Mouse (Mus musculus): Measurements from ENCODE around the gene Lrig2. TPM values are rescaled to one million over a fixed set of nuclear protein-coding genes. Genes with fewer than 3 reads are reported as not detected.

Gene Lrig2
- polyA plus RNA-seq, 1 experiment from 2014 or later = 25.7 TPM

GRCm38 (mm10) chr3:104399296-104400045 is 112.2 kb downstream of the Lrig2 start:
- Histone ChIP-seq H3K27me3 (ENCODE audit: control insufficient read depth, insufficient read depth, low read length) (no peaks in the 10 kb centered on the region), H3K9me3 (replicated peaks; ENCODE audit: control insufficient read depth, low read length) (no peaks in the 10 kb centered on the region), H3K4me2 (ENCODE audit: low read depth, low read length) (no peak overlapping the region), H3K27ac (replicated peaks; ENCODE audit: low read depth, low read length) (no peak overlapping the region), H3K4me3 (ENCODE audit: low read depth, low read length) (no peak overlapping the region), H3K36me3 (replicated peaks; ENCODE audit: control insufficient read depth, insufficient read depth, low read depth, low read length) (no peaks in the 10 kb centered on the region), H3K4me1 (ENCODE audit: control insufficient read depth, insufficient read depth, low read length) (no peaks in the 10 kb centered on the region), H3K9ac (replicated peaks; ENCODE audit: low read length) (no peak overlapping the region)
- WGBS = 76% methylated on average over 10 of the region's 10 CpGs
- no peak for ATAC-seq (replicated peaks; ENCODE audit: insufficient number of reproducible peaks, low FRiP score, low TSS enrichment, low read depth)
- no peak for DNase-seq (ENCODE audit: low spot score)

- Histone ChIP-seq H3K9ac (replicated peaks; ENCODE audit: low read length) (no peak overlapping the region), H3K4me1 (ENCODE audit: control insufficient read depth, insufficient read depth, low read length) (no peaks in the 10 kb centered on the region), H3K4me3 (ENCODE audit: low read depth, low read length) (no peak overlapping the region), H3K9me3 (replicated peaks; ENCODE audit: control insufficient read depth, low read length) (no peaks in the 10 kb centered on the region), H3K36me3 (replicated peaks; ENCODE audit: control insufficient read depth, insufficient read depth, low read depth, low read length) (no peaks in the 10 kb centered on the region), H3K27ac (replicated peaks; ENCODE audit: low read depth, low read length) (no peak overlapping the region), H3K4me2 (ENCODE audit: low read depth, low read length) (no peak overlapping the region), H3K27me3 (ENCODE audit: control insufficient read depth, insufficient read depth, low read length) (no peaks in the 10 kb centered on the region)
- ATAC-seq (replicated peaks; ENCODE audit: insufficient number of reproducible peaks, low FRiP score, low TSS enrichment, low read depth) = no peak
- 79% methylated on average over 9 of the region's 9 CpGs for WGBS
- no peak for DNase-seq (ENCODE audit: low spot score)
Observed at GRCm38 (mm10) chr3:104397316-104397715, 114.4 kb downstream of the Lrig2 start.

GRCm38 (mm10) chr3:104396736-104397081 is 115.0 kb downstream of the Lrig2 start:
- H3K27me3 ChIP-seq (ENCODE audit: control insufficient read depth, insufficient read depth, low read length) = no peaks in the 10 kb centered on the region
- H3K4me1 ChIP-seq (ENCODE audit: control insufficient read depth, insufficient read depth, low read length) = no peaks in the 10 kb centered on the region
- no peak for DNase-seq (ENCODE audit: low spot score)
- no peak overlapping the region for H3K4me2 ChIP-seq (ENCODE audit: low read depth, low read length)
- H3K9me3 ChIP-seq (replicated peaks; ENCODE audit: control insufficient read depth, low read length) = no peaks in the 10 kb centered on the region
- no peak overlapping the region for H3K27ac ChIP-seq (replicated peaks; ENCODE audit: low read depth, low read length)
- H3K36me3 ChIP-seq (replicated peaks; ENCODE audit: control insufficient read depth, insufficient read depth, low read depth, low read length) = no peaks in the 10 kb centered on the region
- no peak for ATAC-seq (replicated peaks; ENCODE audit: insufficient number of reproducible peaks, low FRiP score, low TSS enrichment, low read depth)
- WGBS = 51% methylated on average over 3 of the region's 3 CpGs
- no peak overlapping the region for H3K4me3 ChIP-seq (ENCODE audit: low read depth, low read length)
- no peak overlapping the region for H3K9ac ChIP-seq (replicated peaks; ENCODE audit: low read length)

GRCm38 (mm10) chr3:104396067-104396735 is 115.5 kb downstream of the Lrig2 start:
- H3K27me3 ChIP-seq (ENCODE audit: control insufficient read depth, insufficient read depth, low read length) = no peaks in the 10 kb centered on the region
- no peak overlapping the region for H3K27ac ChIP-seq (replicated peaks; ENCODE audit: low read depth, low read length)
- no peaks in the 10 kb centered on the region for H3K36me3 ChIP-seq (replicated peaks; ENCODE audit: control insufficient read depth, insufficient read depth, low read depth, low read length)
- WGBS = 60% methylated on average over 11 of the region's 11 CpGs
- H3K4me3 ChIP-seq (ENCODE audit: low read depth, low read length) = no peak overlapping the region
- ATAC-seq (replicated peaks; ENCODE audit: insufficient number of reproducible peaks, low FRiP score, low TSS enrichment, low read depth) (no peak; the same call in 1 of the 2 replicates), DNase-seq (ENCODE audit: low spot score) (no peak)
- H3K4me1 ChIP-seq (ENCODE audit: control insufficient read depth, insufficient read depth, low read length) = no peaks in the 10 kb centered on the region
- H3K9ac ChIP-seq (replicated peaks; ENCODE audit: low read length) = no peak overlapping the region
- no peaks in the 10 kb centered on the region for H3K9me3 ChIP-seq (replicated peaks; ENCODE audit: control insufficient read depth, low read length)
- H3K4me2 ChIP-seq (ENCODE audit: low read depth, low read length) = no peak overlapping the region

GRCm38 (mm10) chr3:104390072-104390471 is 121.6 kb downstream of the Lrig2 start:
- no peaks in the 10 kb centered on the region for H3K9me3 ChIP-seq (replicated peaks; ENCODE audit: control insufficient read depth, low read length)
- ATAC-seq (replicated peaks; ENCODE audit: insufficient number of reproducible peaks, low FRiP score, low TSS enrichment, low read depth) (no peak), DNase-seq (ENCODE audit: low spot score) (no peak)
- H3K4me3 ChIP-seq (ENCODE audit: low read depth, low read length) = no peak overlapping the region
- H3K27ac ChIP-seq (replicated peaks; ENCODE audit: low read depth, low read length) = no peak overlapping the region
- no peaks in the 10 kb centered on the region for H3K36me3 ChIP-seq (replicated peaks; ENCODE audit: control insufficient read depth, insufficient read depth, low read depth, low read length)
- H3K27me3 ChIP-seq (ENCODE audit: control insufficient read depth, insufficient read depth, low read length) = no peaks in the 10 kb centered on the region
- no peak overlapping the region for H3K9ac ChIP-seq (replicated peaks; ENCODE audit: low read length)
- WGBS = 77% methylated on average over 10 of the region's 10 CpGs
- H3K4me2 ChIP-seq (ENCODE audit: low read depth, low read length) = no peak overlapping the region
- H3K4me1 ChIP-seq (ENCODE audit: control insufficient read depth, insufficient read depth, low read length) = no peaks in the 10 kb centered on the region

- no peaks in the 10 kb centered on the region for H3K9me3 ChIP-seq (replicated peaks; ENCODE audit: control insufficient read depth, low read length)
- DNase-seq (ENCODE audit: low spot score) (no peak), ATAC-seq (replicated peaks; ENCODE audit: insufficient number of reproducible peaks, low FRiP score, low TSS enrichment, low read depth) (no peak)
- no peaks in the 10 kb centered on the region for H3K27me3 ChIP-seq (ENCODE audit: control insufficient read depth, insufficient read depth, low read length)
- no peak overlapping the region for H3K4me3 ChIP-seq (ENCODE audit: low read depth, low read length)
- 80% methylated on average over 2 of the region's 2 CpGs for WGBS
- no peak overlapping the region for H3K27ac ChIP-seq (replicated peaks; ENCODE audit: low read depth, low read length)
- no peaks in the 10 kb centered on the region for H3K36me3 ChIP-seq (replicated peaks; ENCODE audit: control insufficient read depth, insufficient read depth, low read depth, low read length)
- no peaks in the 10 kb centered on the region for H3K4me1 ChIP-seq (ENCODE audit: control insufficient read depth, insufficient read depth, low read length)
- H3K4me2 ChIP-seq (ENCODE audit: low read depth, low read length) = no peak overlapping the region
- no peak overlapping the region for H3K9ac ChIP-seq (replicated peaks; ENCODE audit: low read length)
Observed at GRCm38 (mm10) chr3:104389449-104389848, 122.3 kb downstream of the Lrig2 start.

GRCm38 (mm10) chr3:104385587-104385986 is 126.1 kb downstream of the Lrig2 start:
- DNase-seq (ENCODE audit: low spot score) (no peak), ATAC-seq (replicated peaks; ENCODE audit: insufficient number of reproducible peaks, low FRiP score, low TSS enrichment, low read depth) (no peak)
- Histone ChIP-seq H3K27ac (replicated peaks; ENCODE audit: low read depth, low read length) (no peak overlapping the region), H3K9me3 (replicated peaks; ENCODE audit: control insufficient read depth, low read length) (no peaks in the 10 kb centered on the region), H3K27me3 (ENCODE audit: control insufficient read depth, insufficient read depth, low read length) (no peaks in the 10 kb centered on the region), H3K9ac (replicated peaks; ENCODE audit: low read length) (no peak overlapping the region), H3K4me3 (ENCODE audit: low read depth, low read length) (no peak overlapping the region), H3K4me1 (ENCODE audit: control insufficient read depth, insufficient read depth, low read length) (no peaks in the 10 kb centered on the region), H3K36me3 (replicated peaks; ENCODE audit: control insufficient read depth, insufficient read depth, low read depth, low read length) (no peaks in the 10 kb centered on the region), H3K4me2 (ENCODE audit: low read depth, low read length) (no peak overlapping the region)
- WGBS = 87% methylated on average over 8 of the region's 8 CpGs

- no peak overlapping the region for H3K27ac ChIP-seq (replicated peaks; ENCODE audit: low read depth, low read length)
- no peaks in the 10 kb centered on the region for H3K9me3 ChIP-seq (replicated peaks; ENCODE audit: control insufficient read depth, low read length)
- no peaks in the 10 kb centered on the region for H3K27me3 ChIP-seq (ENCODE audit: control insufficient read depth, insufficient read depth, low read length)
- H3K4me3 ChIP-seq (ENCODE audit: low read depth, low read length) = no peak overlapping the region
- no peaks in the 10 kb centered on the region for H3K36me3 ChIP-seq (replicated peaks; ENCODE audit: control insufficient read depth, insufficient read depth, low read depth, low read length)
- H3K4me2 ChIP-seq (ENCODE audit: low read depth, low read length) = no peak overlapping the region
- ATAC-seq (replicated peaks; ENCODE audit: insufficient number of reproducible peaks, low FRiP score, low TSS enrichment, low read depth) (no peak), DNase-seq (ENCODE audit: low spot score) (no peak)
- WGBS = 61% methylated on average over 9 of the region's 9 CpGs
- H3K9ac ChIP-seq (replicated peaks; ENCODE audit: low read length) = no peak overlapping the region
- H3K4me1 ChIP-seq (ENCODE audit: control insufficient read depth, insufficient read depth, low read length) = no peaks in the 10 kb centered on the region
Observed at GRCm38 (mm10) chr3:104383681-104384341, 127.9 kb downstream of the Lrig2 start.

Data from embryonic facial prominence, embryonic 11.5 days (tissue).